Mouse (Mus musculus): ENCODE measurements around the gene Gse1.

DNA sequence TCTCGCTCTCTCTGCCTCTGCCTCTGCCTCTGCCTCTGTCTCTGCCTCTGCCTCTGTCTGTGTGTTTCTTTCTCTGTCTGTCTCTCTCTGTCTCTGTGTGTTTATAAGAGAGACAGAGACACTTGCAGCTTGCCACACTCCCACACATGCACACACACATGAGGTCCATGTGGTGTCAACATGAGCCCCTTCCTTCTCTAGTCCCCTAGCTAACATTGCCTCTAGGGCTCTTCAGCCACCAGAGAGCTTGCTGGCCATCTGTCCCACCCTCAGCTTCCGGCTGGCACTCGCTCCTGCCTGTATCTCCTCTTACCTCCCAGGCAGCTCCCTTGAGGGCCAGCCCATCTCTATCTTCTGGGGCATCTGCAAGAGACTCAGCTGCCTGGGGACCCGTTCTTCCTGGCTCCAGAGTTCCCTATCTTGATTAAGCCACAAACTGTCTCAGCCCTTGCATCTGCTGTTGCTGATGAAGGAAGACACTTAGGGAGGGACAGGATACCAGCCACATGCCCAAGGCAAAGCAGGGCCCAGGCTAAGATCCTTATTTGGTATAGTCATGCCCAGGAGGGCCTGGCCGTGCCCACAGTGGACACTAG lies 97.0 kb downstream of the Gse1 start:
- peak in 1 of 2 experiments; percentile 41; a peak in 1 of 4 replicates for TF ChIP-seq POLR2A (IDR thresholded peaks at IDR 0.05; ENCODE audit: control insufficient read depth in 1 of 2, insufficient read depth in 1 of 2, low read depth in 1 of 2, low read length in 2 of 2, poor library complexity in 1 of 2)
- TF ChIP-seq USF2 (IDR thresholded peaks at IDR 0.05; ENCODE audit: borderline replicate concordance in 1 of 2, insufficient read depth in 1 of 2, low read depth in 1 of 2, low read length in 2 of 2): no peak
- TF ChIP-seq EP300 (IDR thresholded peaks at IDR 0.05; ENCODE audit: low read depth in 1 of 2, low read length in 2 of 2): peak; percentile 64 to 87
- 0 out of 2 replicates have a peak, but pooled peaks have one; percentile 11 for TF ChIP-seq MXI1 (IDR thresholded peaks at IDR 0.05; ENCODE audit: low read depth, low read length)
- peak; percentile 44; the same call in 1 of the 2 replicates for TF ChIP-seq SIN3A (IDR thresholded peaks at IDR 0.05; ENCODE audit: low read length)
- no peak for TF ChIP-seq NRF1 (IDR thresholded peaks at IDR 0.05; ENCODE audit: insufficient read depth, low read depth, low read length, poor library complexity, severe bottlenecking)

Measured in MEL (cell line).